Mouse (Mus musculus): ENCODE data around the gene Mnd1. TPM values are rescaled to one million over a fixed set of nuclear protein-coding genes. Genes with fewer than 3 reads are reported as not detected.

Gene Mnd1
- 5.3 and 5.9 TPM in 2 replicates for polyA plus RNA-seq (2015; fragmentation: Nextera tagmentation; extraction: Ambion mirVana)

- peak; percentile 98 for ATAC-seq
- H3K4me1 ChIP-seq = peaks cover 7% of the 10 kb centered on the region
- H3K9me3 ChIP-seq (replicated peaks) = no peaks in the 10 kb centered on the region
- peak within 1 kb of the TSS; percentile 50 for H3K4me3 ChIP-seq
- no peaks in the 10 kb centered on the region for H3K27me3 ChIP-seq
- H3K27ac ChIP-seq = no peak within 1 kb of the TSS
- WGBS = under 1% methylated on average over 29 of the region's 29 CpGs
- H3K36me3 ChIP-seq (ENCODE audit: poor library complexity, severe bottlenecking) = peaks cover 22% of the 10 kb centered on the region
- H3K4me2 ChIP-seq = peak within 1 kb of the TSS; percentile 94
- H3K9ac ChIP-seq = peak within 1 kb of the TSS; percentile 70
These were observed at the start of gene Mnd1 for GRCm38 (mm10) chr3:84155558-84156006. TSS of gene Mnd1 (minus strand) at chr3:84155786.

DNA sequence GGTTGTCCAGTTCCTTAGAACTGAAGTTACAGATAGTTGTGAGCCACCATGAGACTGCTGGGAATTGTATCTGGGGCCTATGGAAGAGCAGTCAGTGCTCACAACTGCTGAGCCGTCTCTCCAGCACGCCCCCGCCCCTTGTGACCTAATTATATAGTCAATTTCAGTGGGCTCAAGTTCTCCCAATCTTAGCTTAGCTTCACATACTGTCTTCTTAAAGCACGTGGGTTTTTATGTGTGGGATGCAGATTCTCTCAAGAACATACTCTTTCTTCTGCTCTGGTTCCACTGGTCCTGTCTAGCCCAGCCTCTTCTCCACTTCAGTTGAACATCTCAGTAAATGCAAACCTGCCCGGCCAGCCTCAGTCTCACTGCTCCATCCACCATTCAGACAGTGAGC, 49.1 kb upstream of the Mnd1 start:
- 83% methylated on average over 5 of the region's 5 CpGs for WGBS
- no peak for ATAC-seq
- Histone ChIP-seq H3K4me3 (no peak overlapping the region), H3K4me1 (peaks cover 21% of the 10 kb centered on the region), H3K27ac (no peak overlapping the region), H3K27me3 (no peaks in the 10 kb centered on the region), H3K9ac (no peak overlapping the region), H3K4me2 (no peak overlapping the region), H3K36me3 (ENCODE audit: poor library complexity, severe bottlenecking) (peaks cover 60% of the 10 kb centered on the region), H3K9me3 (replicated peaks) (no peaks in the 10 kb centered on the region)

- Histone ChIP-seq H3K4me3 (no peak overlapping the region), H3K9me3 (replicated peaks) (no peaks in the 10 kb centered on the region), H3K36me3 (ENCODE audit: poor library complexity, severe bottlenecking) (peaks cover 35% of the 10 kb centered on the region), H3K27ac (peak overlapping the region; percentile 90), H3K4me2 (no peak overlapping the region), H3K27me3 (no peaks in the 10 kb centered on the region), H3K9ac (no peak overlapping the region), H3K4me1 (peaks cover 23% of the 10 kb centered on the region)
- WGBS = 35% methylated on average over 13 of the region's 13 CpGs
- peak; percentile 94 for ATAC-seq
These were observed 45.2 kb upstream of the Mnd1 start for GRCm38 (mm10) chr3:84200559-84201420.

- Histone ChIP-seq H3K27ac (peak overlapping the region; percentile 25; the same call in 1 of the 2 replicates), H3K9me3 (replicated peaks) (no peaks in the 10 kb centered on the region), H3K9ac (no peak overlapping the region), H3K4me2 (no peak overlapping the region), H3K4me3 (no peak overlapping the region), H3K36me3 (ENCODE audit: poor library complexity, severe bottlenecking) (peaks cover 25% of the 10 kb centered on the region), H3K4me1 (peaks cover 23% of the 10 kb centered on the region), H3K27me3 (no peaks in the 10 kb centered on the region)
- WGBS = 95% methylated on average over 9 of the region's 9 CpGs
- ATAC-seq = no peak
These were observed 43.9 kb upstream of the Mnd1 start for GRCm38 (mm10) chr3:84199516-84199915.

GRCm38 (mm10) chr3:84198229-84198628, 42.6 kb upstream of the Mnd1 start:
- no peaks in the 10 kb centered on the region for H3K27me3 ChIP-seq
- H3K9ac ChIP-seq = no peak overlapping the region
- 92% methylated on average over 3 of the region's 3 CpGs for WGBS
- no peak for ATAC-seq
- no peaks in the 10 kb centered on the region for H3K9me3 ChIP-seq (replicated peaks)
- no peak overlapping the region for H3K27ac ChIP-seq
- H3K36me3 ChIP-seq (ENCODE audit: poor library complexity, severe bottlenecking) = peaks cover 35% of the 10 kb centered on the region
- H3K4me2 ChIP-seq = no peak overlapping the region
- H3K4me3 ChIP-seq = no peak overlapping the region
- H3K4me1 ChIP-seq = peaks cover 23% of the 10 kb centered on the region

GRCm38 (mm10) chr3:84193881-84194280, 38.3 kb upstream of the Mnd1 start:
- Histone ChIP-seq H3K4me3 (no peak overlapping the region), H3K27me3 (no peaks in the 10 kb centered on the region; the same call in 1 of the 2 replicates), H3K4me1 (peaks cover 19% of the 10 kb centered on the region), H3K4me2 (no peak overlapping the region), H3K36me3 (ENCODE audit: poor library complexity, severe bottlenecking) (peaks cover 69% of the 10 kb centered on the region), H3K9me3 (replicated peaks) (no peaks in the 10 kb centered on the region), H3K27ac (no peak overlapping the region), H3K9ac (no peak overlapping the region)
- ATAC-seq = no peak
- 66% methylated on average over 4 of the region's 4 CpGs for WGBS

DNA sequence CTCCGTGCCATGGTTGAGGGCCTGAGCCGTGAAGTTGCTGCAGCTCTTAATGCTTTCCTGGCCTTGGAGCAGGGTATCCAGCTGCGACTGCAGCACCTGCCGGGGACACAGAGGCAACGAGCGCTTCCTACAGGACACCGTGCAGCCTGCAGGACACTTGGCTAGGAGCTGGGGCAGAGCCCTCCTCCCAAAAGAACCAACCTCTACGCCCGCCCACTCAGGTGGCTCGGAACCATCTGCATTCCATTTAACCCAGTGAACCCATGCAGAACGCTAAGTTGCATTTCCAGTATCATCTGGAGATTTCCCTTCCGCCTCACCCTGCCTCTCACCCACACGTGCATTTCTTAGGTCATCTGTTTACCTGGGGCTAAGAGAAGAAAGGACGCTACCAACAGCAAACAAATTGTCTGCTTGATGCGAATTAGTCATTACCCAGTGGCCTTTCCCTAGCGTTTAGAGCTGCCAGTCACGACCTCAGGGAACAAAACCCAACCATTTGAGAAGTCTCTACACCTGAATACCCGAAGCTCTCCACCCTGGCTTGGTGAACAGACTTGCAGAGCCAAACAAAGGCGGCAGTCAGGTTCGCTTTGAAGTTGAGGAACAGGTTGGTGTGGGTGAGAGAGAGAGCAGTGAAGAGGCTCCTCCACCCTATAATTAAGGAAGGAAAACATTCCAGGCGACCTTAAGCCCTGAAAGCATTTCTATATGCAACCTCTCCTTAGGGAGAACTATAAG, 35.7 kb upstream of the Mnd1 start:
- no peak overlapping the region for H3K9ac ChIP-seq
- ATAC-seq = 0 out of 2 replicates have a peak, but pooled peaks have one; percentile 4
- peaks cover 19% of the 10 kb centered on the region for H3K4me1 ChIP-seq
- H3K27ac ChIP-seq = no peak overlapping the region
- peaks cover 72% of the 10 kb centered on the region for H3K36me3 ChIP-seq (ENCODE audit: poor library complexity, severe bottlenecking)
- H3K27me3 ChIP-seq = no peaks in the 10 kb centered on the region; the same call in 1 of the 2 replicates
- H3K9me3 ChIP-seq (replicated peaks) = no peaks in the 10 kb centered on the region
- 56% methylated on average over 21 of the region's 21 CpGs for WGBS
- no peak overlapping the region for H3K4me3 ChIP-seq
- H3K4me2 ChIP-seq = no peak overlapping the region

GRCm38 (mm10) chr3:84190513-84191061, 35.0 kb upstream of the Mnd1 start:
- WGBS = 32% methylated on average over 41 of the region's 41 CpGs
- H3K9ac ChIP-seq = no peak overlapping the region
- H3K27me3 ChIP-seq = no peaks in the 10 kb centered on the region; the same call in 1 of the 2 replicates
- peaks cover 19% of the 10 kb centered on the region for H3K4me1 ChIP-seq
- H3K27ac ChIP-seq = no peak overlapping the region
- ATAC-seq = peak; percentile 55
- no peak overlapping the region for H3K4me2 ChIP-seq
- H3K36me3 ChIP-seq (ENCODE audit: poor library complexity, severe bottlenecking) = peaks cover 67% of the 10 kb centered on the region
- H3K9me3 ChIP-seq (replicated peaks) = no peaks in the 10 kb centered on the region
- H3K4me3 ChIP-seq = no peak overlapping the region

GRCm38 (mm10) chr3:84189629-84190173, 34.1 kb upstream of the Mnd1 start:
- Histone ChIP-seq H3K36me3 (ENCODE audit: poor library complexity, severe bottlenecking) (peaks cover 73% of the 10 kb centered on the region), H3K4me3 (no peak overlapping the region), H3K27me3 (no peaks in the 10 kb centered on the region; the same call in 1 of the 2 replicates), H3K9me3 (replicated peaks) (no peaks in the 10 kb centered on the region; the same call in 1 of the 2 replicates), H3K4me2 (no peak overlapping the region), H3K9ac (no peak overlapping the region), H3K27ac (no peak overlapping the region), H3K4me1 (peaks cover 19% of the 10 kb centered on the region)
- 71% methylated on average over 10 of the region's 10 CpGs for WGBS
- ATAC-seq = no peak

GRCm38 (mm10) chr3:84181717-84182116, 26.1 kb upstream of the Mnd1 start:
- whole genome bisulfite sequencing = 12% methylated on average over 4 of the region's 4 CpGs
- Histone ChIP-seq H3K4me2 (no peak overlapping the region), H3K9me3 (replicated peaks) (no peaks in the 10 kb centered on the region; the same call in 1 of the 2 replicates), H3K36me3 (ENCODE audit: poor library complexity, severe bottlenecking) (peaks cover 47% of the 10 kb centered on the region), H3K4me3 (no peak overlapping the region), H3K27me3 (no peaks in the 10 kb centered on the region), H3K9ac (no peak overlapping the region), H3K4me1 (peaks cover 17% of the 10 kb centered on the region), H3K27ac (no peak overlapping the region)
- peak; percentile 22; the same call in 1 of the 2 replicates for ATAC-seq

GRCm38 (mm10) chr3:84181102-84181501, 25.5 kb upstream of the Mnd1 start:
- ATAC-seq = no peak
- H3K4me2 ChIP-seq = no peak overlapping the region
- no peaks in the 10 kb centered on the region; the same call in 1 of the 2 replicates for H3K9me3 ChIP-seq (replicated peaks)
- H3K36me3 ChIP-seq (ENCODE audit: poor library complexity, severe bottlenecking) = peaks cover 49% of the 10 kb centered on the region
- WGBS = 20% methylated on average over 8 of the region's 8 CpGs
- peak overlapping the region; percentile 25; the same call in 1 of the 2 replicates for H3K27ac ChIP-seq
- H3K4me3 ChIP-seq = no peak overlapping the region
- no peaks in the 10 kb centered on the region for H3K27me3 ChIP-seq
- H3K4me1 ChIP-seq = peaks cover 22% of the 10 kb centered on the region
- H3K9ac ChIP-seq = no peak overlapping the region
